Mouse (Mus musculus): ENCODE measurements around the gene Hdgfl2. TPM values are rescaled to one million over a fixed set of nuclear protein-coding genes. Genes with fewer than 3 reads are reported as not detected.

The Hdgfl2 gene
- polyA plus RNA-seq, 1 experiment from 2014 or later, result 38.4 TPM

DNA sequence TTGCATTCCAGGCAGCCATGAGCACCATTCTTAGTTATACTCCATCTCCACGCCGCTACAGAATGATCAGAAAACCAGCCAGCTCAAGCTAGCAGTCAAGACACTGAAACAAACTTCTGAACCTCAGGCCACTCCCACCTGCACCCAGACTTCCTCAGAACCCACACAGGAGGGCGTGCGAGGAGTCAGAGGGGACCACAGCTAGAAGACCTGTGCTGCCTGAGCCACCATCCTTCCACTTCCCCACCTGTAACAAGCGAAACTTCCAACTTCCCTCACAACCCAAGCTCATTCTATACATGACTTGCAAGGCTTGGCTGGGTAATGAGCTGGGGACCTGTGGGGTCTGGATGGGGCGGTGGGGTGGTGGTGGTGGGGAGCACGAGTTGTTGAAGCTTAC lies 46.6 kb upstream of the Hdgfl2 start:
- H3K4me1 ChIP-seq (replicated peaks; ENCODE audit: control insufficient read depth, insufficient read depth), result peaks cover 8% of the 10 kb centered on the region
- no peak for TF ChIP-seq EP300 (optimal IDR thresholded peaks at IDR 0.05)
- no peak for TF ChIP-seq CTCF (IDR thresholded peaks at IDR 0.05; ENCODE audit: low read depth)
- H3K27ac ChIP-seq (replicated peaks), result peak overlapping the region; percentile 63
- 63% methylated on average over 7 of the region's 7 CpGs for WGBS
- no peaks in the 10 kb centered on the region for H3K9me3 ChIP-seq (ENCODE audit: control insufficient read depth, low read length)
- no peak overlapping the region for H3K4me3 ChIP-seq (ENCODE audit: low read depth, low read length)
- no peak for ATAC-seq (ENCODE audit: low FRiP score, low TSS enrichment)
- no peak for DNase-seq (ENCODE audit: low spot score)
- peak overlapping the region; percentile 27; the same call in 1 of the 2 replicates for H3K9ac ChIP-seq (ENCODE audit: low read length)
- peak overlapping the region; percentile 12; the same call in 1 of the 2 replicates for H3K4me2 ChIP-seq (replicated peaks; ENCODE audit: low read depth)
- H3K36me3 ChIP-seq (ENCODE audit: control insufficient read depth, insufficient read depth, low read length), result peaks cover 2% of the 10 kb centered on the region; the same call in 1 of the 2 replicates
- H3K27me3 ChIP-seq (ENCODE audit: control insufficient read depth, insufficient read depth, low read length), result no peaks in the 10 kb centered on the region

DNA sequence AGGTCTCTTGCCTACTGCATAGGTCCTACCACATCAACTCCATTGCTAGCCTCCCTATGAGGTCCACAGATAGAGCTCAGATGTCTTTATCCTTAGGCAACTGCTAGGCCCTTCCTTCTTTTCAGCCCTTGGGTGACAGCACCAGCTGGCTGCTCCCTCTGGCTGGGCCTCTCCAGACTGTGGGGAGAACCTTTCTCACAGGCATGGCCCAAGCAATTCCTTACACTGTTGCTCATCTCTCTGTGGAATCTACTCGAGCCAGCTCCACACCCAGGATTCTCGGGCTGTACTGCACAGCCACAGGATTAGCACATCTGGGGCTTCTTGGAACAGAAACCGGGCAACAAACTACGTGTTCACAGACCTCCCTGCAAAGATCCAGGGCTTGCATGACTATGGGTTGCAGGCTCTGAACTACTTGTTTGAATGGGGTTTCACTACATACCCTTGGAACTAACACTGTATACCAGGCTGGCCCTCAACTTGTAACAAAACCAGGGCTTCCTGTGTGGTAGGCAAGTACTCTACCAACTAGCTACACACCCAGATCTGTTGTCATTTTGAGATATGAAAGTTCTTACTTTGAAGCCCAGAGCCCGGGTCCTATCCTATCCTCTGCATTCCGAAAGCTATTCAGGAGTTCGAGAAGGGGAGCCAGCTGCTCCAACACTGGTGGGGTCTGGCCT lies 45.3 kb upstream of the Hdgfl2 start:
- no peak overlapping the region for H3K9ac ChIP-seq (ENCODE audit: low read length)
- ATAC-seq (ENCODE audit: low FRiP score, low TSS enrichment) (no peak), DNase-seq (ENCODE audit: low spot score) (no peak)
- peaks cover 8% of the 10 kb centered on the region for H3K4me1 ChIP-seq (replicated peaks; ENCODE audit: control insufficient read depth, insufficient read depth)
- H3K4me3 ChIP-seq (ENCODE audit: low read depth, low read length), result peak overlapping the region; percentile 77; the same call in 1 of the 2 replicates
- H3K27me3 ChIP-seq (ENCODE audit: control insufficient read depth, insufficient read depth, low read length), result no peaks in the 10 kb centered on the region
- TF ChIP-seq EP300 (optimal IDR thresholded peaks at IDR 0.05), result no peak
- TF ChIP-seq CTCF (IDR thresholded peaks at IDR 0.05; ENCODE audit: low read depth), result no peak
- WGBS, result 72% methylated on average over 7 of the region's 7 CpGs
- H3K36me3 ChIP-seq (ENCODE audit: control insufficient read depth, insufficient read depth, low read length), result no peaks in the 10 kb centered on the region; the same call in 1 of the 2 replicates
- peak overlapping the region; percentile 61; the same call in 1 of the 2 replicates for H3K4me2 ChIP-seq (replicated peaks; ENCODE audit: low read depth)
- H3K27ac ChIP-seq (replicated peaks), result peak overlapping the region; percentile 70
- H3K9me3 ChIP-seq (ENCODE audit: control insufficient read depth, low read length), result no peaks in the 10 kb centered on the region

DNA sequence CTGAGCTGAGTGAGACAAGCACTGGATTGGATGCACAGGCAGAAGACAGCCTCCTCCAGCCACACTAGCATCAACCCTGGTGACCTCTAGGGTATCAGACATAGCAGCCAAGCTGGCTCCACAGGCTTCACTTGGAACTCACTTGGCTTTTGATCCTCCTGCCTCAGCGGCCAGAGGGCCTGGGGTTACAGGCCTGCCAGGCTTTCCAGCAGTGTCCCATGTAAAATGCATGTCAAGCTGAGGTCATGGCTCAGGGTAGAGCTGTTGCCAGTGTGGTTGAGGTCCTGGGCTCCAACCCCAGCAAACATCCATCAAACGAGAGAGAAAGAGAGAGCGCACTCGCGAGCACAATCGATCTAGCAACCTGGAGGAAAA lies 44.7 kb upstream of the Hdgfl2 start:
- peaks cover 8% of the 10 kb centered on the region for H3K4me1 ChIP-seq (replicated peaks; ENCODE audit: control insufficient read depth, insufficient read depth)
- H3K4me2 ChIP-seq (replicated peaks; ENCODE audit: low read depth), result peak overlapping the region; percentile 61; the same call in 1 of the 2 replicates
- H3K4me3 ChIP-seq (ENCODE audit: low read depth, low read length), result peak overlapping the region; percentile 77
- DNase-seq (ENCODE audit: low spot score) (no peak), ATAC-seq (ENCODE audit: low FRiP score, low TSS enrichment) (no peak)
- H3K36me3 ChIP-seq (ENCODE audit: control insufficient read depth, insufficient read depth, low read length), result no peaks in the 10 kb centered on the region
- TF ChIP-seq EP300 (optimal IDR thresholded peaks at IDR 0.05) (no peak), CTCF (IDR thresholded peaks at IDR 0.05; ENCODE audit: low read depth) (no peak)
- H3K9ac ChIP-seq (ENCODE audit: low read length), result 0 out of 2 replicates have a peak overlapping the region, but pooled peaks have one; percentile 23
- H3K9me3 ChIP-seq (ENCODE audit: control insufficient read depth, low read length), result no peaks in the 10 kb centered on the region
- H3K27me3 ChIP-seq (ENCODE audit: control insufficient read depth, insufficient read depth, low read length), result no peaks in the 10 kb centered on the region
- 74% methylated on average over 6 of the region's 6 CpGs for WGBS
- peak overlapping the region; percentile 70 for H3K27ac ChIP-seq (replicated peaks)

DNA sequence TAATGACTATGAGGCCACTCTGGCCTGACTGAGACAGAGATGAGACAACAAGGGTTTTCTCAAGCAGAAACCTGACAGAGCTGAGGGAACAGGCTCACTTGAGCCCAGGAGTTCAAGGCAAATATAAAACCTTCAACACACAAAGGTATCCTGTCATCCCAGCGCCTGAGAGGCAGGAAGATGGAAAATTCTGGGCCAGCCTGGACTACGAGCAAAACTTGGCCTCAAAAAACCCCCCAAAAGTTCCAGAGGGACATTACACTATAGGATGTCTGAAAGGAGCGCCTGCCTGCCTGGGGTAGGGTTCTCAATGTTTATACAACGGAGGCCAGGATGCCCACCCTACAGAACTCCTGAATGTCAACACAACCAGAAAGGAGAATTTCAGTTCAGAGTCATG lies 44.2 kb upstream of the Hdgfl2 start:
- H3K4me2 ChIP-seq (replicated peaks; ENCODE audit: low read depth), result peak overlapping the region; percentile 61
- H3K4me3 ChIP-seq (ENCODE audit: low read depth, low read length), result peak overlapping the region; percentile 77
- WGBS, result 36% methylated on average over 4 of the region's 4 CpGs
- H3K27me3 ChIP-seq (ENCODE audit: control insufficient read depth, insufficient read depth, low read length), result no peaks in the 10 kb centered on the region
- no peaks in the 10 kb centered on the region for H3K36me3 ChIP-seq (ENCODE audit: control insufficient read depth, insufficient read depth, low read length)
- peak overlapping the region; percentile 70 for H3K27ac ChIP-seq (replicated peaks)
- peak overlapping the region; percentile 92 for H3K9ac ChIP-seq (ENCODE audit: low read length)
- no peak for ATAC-seq (ENCODE audit: low FRiP score, low TSS enrichment)
- H3K9me3 ChIP-seq (ENCODE audit: control insufficient read depth, low read length), result no peaks in the 10 kb centered on the region
- TF ChIP-seq EP300 (optimal IDR thresholded peaks at IDR 0.05), result no peak
- TF ChIP-seq CTCF (IDR thresholded peaks at IDR 0.05; ENCODE audit: low read depth), result no peak
- DNase-seq (ENCODE audit: low spot score), result no peak
- H3K4me1 ChIP-seq (replicated peaks; ENCODE audit: control insufficient read depth, insufficient read depth), result peaks cover 8% of the 10 kb centered on the region

DNA sequence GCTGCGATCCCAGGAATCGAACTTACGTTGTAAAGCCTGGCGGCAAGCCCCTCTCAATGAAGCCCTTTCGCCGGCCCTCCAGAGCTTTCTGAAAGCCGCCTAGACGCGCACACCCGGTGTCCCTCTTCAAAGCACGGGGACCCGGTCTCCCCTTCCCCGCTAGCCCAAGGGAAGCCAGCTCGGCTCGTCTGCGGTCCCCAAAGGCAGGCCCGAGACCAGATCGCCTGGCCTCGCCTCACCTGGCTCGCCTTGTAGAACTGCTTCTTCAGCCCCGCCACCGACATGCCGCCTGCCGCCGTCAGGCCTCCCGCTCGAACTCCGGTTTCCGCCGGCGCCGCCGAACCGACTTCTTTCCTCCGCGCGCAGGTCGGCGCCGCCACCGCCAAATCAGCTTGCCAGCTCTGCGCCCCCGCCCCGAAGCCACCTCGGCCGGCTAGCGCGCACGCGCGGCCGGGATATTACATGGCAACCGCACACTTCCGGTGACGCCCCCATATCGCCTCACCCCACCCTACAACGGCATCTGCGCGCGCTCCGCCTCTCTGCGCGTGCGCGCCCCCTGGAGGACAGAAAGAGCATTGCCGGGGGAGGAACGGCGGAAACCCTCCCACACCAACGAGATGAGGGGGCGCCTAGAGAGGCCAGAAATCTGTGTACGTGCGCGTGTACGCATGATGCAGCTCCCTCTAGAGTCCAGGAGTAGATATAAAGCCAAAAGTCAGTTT lies 43.1 kb upstream of the Hdgfl2 start, which contains the start of gene Sh3gl1:
TSS of gene Sh3gl1 (minus strand) at position 460 of the 725 bp plus-strand sequence.
- TF ChIP-seq CTCF (IDR thresholded peaks at IDR 0.05; ENCODE audit: low read depth), result peak; percentile 100
- peak; percentile 90 for TF ChIP-seq EP300 (optimal IDR thresholded peaks at IDR 0.05)
- no peaks in the 10 kb centered on the region for H3K27me3 ChIP-seq (ENCODE audit: control insufficient read depth, insufficient read depth, low read length)
- peak within 1 kb of the TSS; percentile 77 for H3K4me3 ChIP-seq (ENCODE audit: low read depth, low read length)
- peak within 1 kb of the TSS; percentile 94 for H3K27ac ChIP-seq (replicated peaks)
- no peaks in the 10 kb centered on the region for H3K36me3 ChIP-seq (ENCODE audit: control insufficient read depth, insufficient read depth, low read length)
- H3K9me3 ChIP-seq (ENCODE audit: control insufficient read depth, low read length), result no peaks in the 10 kb centered on the region
- peak within 1 kb of the TSS; percentile 92 for H3K9ac ChIP-seq (ENCODE audit: low read length)
- ATAC-seq (ENCODE audit: low FRiP score, low TSS enrichment), result peak; percentile 90
- peaks cover 8% of the 10 kb centered on the region for H3K4me1 ChIP-seq (replicated peaks; ENCODE audit: control insufficient read depth, insufficient read depth)
- under 1% methylated on average over 74 of the region's 74 CpGs for WGBS
- peak within 1 kb of the TSS; percentile 61 for H3K4me2 ChIP-seq (replicated peaks; ENCODE audit: low read depth)
- peak; percentile 99 for DNase-seq (ENCODE audit: low spot score)

All from stomach, postnatal 0 days (tissue).